Mouse (Mus musculus): ENCODE measurements around the gene Pemt.

DNA sequence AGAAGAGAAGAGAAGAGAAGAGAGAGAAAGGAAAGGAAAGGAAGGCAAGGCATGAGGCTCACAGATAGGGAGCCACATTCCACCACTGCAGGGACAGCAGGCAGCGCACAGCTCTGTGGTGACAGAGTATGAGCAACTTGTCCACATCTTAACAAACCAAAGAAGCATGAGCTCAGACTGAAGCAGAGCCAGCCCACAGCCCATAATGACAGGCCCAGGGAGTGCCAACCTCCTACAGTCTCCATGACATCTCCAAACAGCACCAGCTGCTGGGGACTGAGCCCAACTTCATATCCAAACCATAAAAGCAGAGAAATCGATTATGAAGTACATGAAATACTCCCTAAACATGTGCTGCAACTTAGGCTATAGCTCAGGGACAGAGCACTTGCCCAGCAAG, 11.7 kb upstream of the Pemt start:
- TF ChIP-seq CTCF (IDR thresholded peaks at IDR 0.05) (no peak), EP300 (IDR thresholded peaks at IDR 0.05) (no peak)
